Mouse (Mus musculus) brain, embryonic 14.5 days (tissue): Measurements from ENCODE around the gene Gapdh. TPM values are rescaled to one million over a fixed set of nuclear protein-coding genes. Genes with fewer than 3 reads are reported as not detected.
"Not testable (repeated sequence)": the region's sequence is repeated elsewhere in the genome, so short reads cannot be mapped to it uniquely, and the experiment has no call there.

Source experiments
- DNase-seq: peaks from one replicate; pipeline ENCODE4 v3.0.0-alpha.2; 2011; ENCODE audit warnings: low read depth
- CTCF ChIP-seq: fragments of 200-500 bp; IDR thresholded peaks from 2 replicates; pipeline ENCODE4 v1.5.1; 2012; ENCODE audit warnings: inconsistent platforms, mild to moderate bottlenecking, moderate library complexity, borderline replicate concordance; ENCODE audit not compliant: insufficient read depth, insufficient read length; ENCODE audit errors: extremely low read depth
- POLR2A ChIP-seq: fragments of 200-500 bp; IDR thresholded peaks from 2 replicates; pipeline ENCODE4 v1.6.1; 2012; ENCODE audit warnings: mild to moderate bottlenecking, inconsistent platforms, borderline replicate concordance; ENCODE audit not compliant: poor library complexity, insufficient read depth, insufficient read length, severe bottlenecking; ENCODE audit errors: extremely low read depth
- polyA plus RNA-seq: library from polyadenylated mRNA; depleted of rRNA; stranded (reverse); fragments of >200 nt; gene quantifications from 2 replicates; pipeline ENCODE4 v1.2.3, GENCODE M21; 2012

Gene Gapdh
- polyA plus RNA-seq, 1 experiment = 2,343 TPM

DNA sequence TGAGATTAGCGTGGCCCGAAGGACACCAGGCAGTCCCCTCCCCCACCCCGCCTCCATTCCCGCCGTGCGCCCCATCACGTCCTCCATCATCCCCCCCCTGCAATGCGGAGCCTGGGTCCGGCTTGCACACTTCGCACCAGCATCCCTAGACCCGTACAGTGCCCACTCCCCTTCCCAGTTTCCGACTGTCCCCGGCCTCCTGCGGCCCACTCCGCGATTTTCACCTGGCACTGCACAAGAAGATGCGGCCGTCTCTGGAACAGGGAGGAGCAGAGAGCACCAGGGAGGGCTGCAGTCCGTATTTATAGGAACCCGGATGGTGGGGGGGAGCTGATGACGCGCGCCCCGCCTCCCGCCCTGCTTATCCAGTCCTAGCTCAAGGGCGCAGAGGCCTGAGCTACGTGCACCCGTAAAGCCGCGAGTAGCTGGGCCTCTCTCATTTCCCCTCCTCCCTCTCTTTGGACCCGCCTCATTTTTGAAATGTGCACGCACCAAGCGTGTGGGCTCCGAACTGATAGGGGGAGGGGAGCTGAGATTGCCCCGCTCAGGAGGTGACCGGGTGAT, 857 bp downstream of the Gapdh start:
- peak; percentile 99 for DNase-seq
- no peak for TF ChIP-seq CTCF
- TF ChIP-seq POLR2A = peak; percentile 92; the same call in 1 of the 2 replicates

DNA sequence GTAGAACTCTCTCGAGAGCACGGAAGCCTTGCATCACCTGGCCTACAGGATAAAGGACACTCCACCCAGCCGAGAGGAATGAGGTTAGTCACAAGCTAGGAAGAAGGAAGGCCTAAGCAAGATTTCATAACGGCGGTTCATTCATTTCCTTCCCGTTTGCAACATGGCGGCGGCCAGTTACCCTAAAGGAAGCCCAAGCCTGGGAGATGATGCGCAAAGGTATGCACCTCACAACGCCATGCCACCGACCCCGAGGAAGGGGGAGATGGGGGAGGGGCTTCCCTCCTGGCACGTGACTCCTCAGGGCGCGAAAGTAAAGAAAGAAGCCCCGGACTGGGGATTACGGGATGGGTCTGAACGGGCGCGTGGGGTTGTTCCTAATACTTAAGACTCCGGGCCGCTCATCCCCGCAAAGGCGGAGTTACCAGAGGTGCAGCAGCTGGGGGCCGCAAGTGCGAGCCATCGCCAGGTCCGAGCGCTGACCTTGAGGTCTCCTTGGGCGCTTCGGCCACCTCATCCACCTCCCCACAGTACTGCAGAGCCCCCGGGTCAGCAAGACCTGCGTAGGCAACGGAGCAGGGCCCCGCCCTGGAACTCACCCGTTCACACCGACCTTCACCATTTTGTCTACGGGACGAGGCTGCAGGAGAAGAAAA, 1.5 kb downstream of the Gapdh start:
- TF ChIP-seq POLR2A = no peak; the same call in 1 of the 2 replicates
- no peak for TF ChIP-seq CTCF
- peak; percentile 87 for DNase-seq

DNA sequence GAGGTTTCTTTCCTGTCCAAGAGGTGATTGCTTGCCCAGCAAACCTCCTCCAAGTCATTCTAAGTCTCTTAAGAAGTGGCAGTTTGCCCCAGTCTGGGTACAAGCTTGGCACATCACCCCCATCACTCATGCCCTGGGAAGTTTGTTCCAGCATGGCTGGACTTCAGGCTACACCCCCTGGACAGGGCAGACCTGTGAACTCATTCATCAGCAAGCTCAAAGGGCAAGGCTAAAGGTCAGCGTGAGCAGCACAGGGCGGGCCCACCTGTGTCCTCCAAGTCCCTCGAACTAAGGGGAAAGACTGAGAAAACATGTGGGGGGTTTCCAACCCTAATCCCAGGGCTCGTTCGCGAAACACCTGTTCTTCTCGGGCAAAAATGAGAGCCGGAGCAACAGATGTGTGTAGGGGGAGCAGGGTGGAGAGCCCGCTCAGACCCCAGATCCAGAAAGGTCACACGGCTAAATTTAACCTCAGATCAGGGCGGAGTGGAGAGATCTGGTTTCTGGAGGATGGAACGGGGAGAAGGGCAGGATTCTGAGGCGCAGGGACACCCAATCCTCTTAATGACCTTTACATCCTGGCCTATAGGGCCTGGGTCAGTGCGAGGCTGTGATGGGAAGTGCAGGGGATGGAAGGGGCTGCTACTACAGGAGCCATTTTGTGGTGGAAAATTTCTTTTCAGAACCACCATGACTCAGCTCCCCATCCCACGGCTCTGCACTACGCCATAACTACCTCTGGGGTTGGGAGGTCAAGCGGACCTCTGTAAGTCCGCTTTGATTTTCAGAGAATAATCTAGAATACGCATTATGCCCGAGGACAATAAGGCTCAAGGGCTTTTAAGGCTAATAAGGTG, 2.2 kb downstream of the Gapdh start:
- DNase-seq = peak; percentile 50
- TF ChIP-seq POLR2A = no peak
- TF ChIP-seq CTCF = no peak

DNA sequence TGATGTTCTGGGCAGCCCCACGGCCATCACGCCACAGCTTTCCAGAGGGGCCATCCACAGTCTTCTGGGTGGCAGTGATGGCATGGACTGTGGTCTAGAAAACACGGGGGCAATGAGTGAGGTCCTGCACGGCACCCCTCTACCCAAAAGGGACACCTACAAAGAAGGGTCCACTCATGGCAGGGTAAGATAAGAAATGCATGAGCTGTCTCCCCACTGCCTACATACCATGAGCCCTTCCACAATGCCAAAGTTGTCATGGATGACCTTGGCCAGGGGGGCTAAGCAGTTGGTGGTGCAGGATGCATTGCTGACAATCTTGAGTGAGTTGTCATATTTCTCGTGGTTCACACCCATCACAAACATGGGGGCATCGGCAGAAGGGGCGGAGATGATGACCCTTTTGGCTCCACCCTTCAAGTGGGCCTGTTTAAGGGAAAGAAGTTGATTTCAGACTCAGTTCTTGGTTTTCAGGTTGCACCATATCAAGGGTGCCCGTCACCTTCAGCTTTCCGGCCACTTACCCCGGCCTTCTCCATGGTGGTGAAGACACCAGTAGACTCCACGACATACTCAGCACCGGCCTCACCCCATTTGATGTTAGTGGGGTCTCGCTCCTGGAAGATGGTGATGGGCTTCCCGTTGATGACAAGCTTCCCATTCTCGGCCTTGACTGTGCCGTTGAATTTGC, 3.5 kb downstream of the Gapdh start:
- not testable (repeated sequence) for DNase-seq

DNA sequence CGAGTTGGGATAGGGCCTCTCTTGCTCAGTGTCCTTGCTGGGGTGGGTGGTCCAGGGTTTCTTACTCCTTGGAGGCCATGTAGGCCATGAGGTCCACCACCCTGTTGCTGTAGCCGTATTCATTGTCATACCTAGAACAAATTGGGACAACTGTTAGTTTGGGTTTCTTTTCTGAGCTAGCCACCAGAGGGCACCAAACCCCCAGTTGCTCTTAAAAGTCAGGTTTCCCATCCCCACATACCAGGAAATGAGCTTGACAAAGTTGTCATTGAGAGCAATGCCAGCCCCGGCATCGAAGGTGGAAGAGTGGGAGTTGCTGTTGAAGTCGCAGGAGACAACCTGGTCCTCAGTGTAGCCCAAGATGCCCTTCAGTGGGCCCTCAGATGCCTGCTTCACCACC, 4.3 kb downstream of the Gapdh start:
- peak; percentile 61; the same call in 1 of the 2 replicates for TF ChIP-seq CTCF
- peak; percentile 82 for DNase-seq

DNA sequence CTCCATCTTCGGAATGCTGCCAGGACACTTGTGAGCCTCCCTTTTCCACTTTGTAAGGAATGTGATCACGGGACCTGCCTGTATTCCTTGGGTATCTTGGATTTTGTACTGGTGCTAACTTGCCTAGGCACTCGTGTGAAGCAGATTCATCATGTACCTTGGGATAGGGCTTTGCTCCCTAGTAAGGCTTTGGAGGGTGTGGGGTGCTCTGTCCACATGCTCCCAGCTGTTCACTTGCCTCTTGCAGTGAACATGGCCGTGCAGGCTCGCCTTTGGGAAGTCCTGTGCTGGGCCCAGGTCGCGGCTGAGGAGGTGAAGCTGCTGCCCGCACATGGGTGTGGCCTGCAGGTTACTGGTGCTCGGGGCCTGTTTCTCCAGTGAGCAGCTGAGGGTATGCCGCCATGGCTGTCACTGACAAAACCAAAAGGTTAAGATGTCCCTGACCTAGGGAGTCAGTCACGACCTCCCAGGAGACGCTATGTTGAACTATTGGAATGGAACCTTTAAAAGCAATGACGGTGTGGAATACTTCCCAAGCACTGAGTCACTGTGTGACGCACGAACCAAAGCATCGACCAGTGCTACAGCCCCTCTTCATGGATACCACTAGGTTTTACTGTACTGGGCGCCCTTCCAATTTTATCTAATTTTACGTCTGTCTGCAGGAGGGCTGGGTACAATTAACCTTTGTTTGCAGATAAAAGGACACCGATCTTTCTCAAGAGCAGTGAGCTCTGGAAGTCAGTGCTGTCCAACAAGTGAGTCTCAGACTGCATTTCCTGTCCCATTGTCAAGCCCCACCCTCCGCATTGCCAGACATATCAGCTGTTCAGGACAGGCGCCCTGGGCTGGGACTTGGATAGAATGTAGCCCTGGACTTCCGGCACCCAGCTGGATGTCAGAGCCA, 5.2 kb downstream of the Gapdh start:
- TF ChIP-seq POLR2A (0 out of 2 replicates have a peak, but pooled peaks have one; percentile 5), CTCF (no peak)
- DNase-seq = peak; percentile 42

DNA sequence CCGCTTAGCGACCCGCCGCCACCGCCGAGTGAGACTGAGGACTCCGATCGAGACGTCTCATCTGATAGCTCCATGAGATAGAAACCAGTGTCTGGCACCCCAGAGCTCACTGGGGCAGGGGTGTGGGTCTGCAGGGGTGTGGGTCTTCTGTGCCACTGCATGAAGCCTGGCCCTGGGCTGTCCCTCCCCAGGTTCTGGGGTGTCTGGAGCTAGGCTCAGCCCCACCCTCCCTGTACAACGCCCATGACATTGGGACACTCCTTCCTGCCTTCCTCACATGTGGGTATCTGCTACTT, 5.8 kb downstream of the Gapdh start:
- DNase-seq = no peak
- no peak for TF ChIP-seq POLR2A
- no peak for TF ChIP-seq CTCF

DNA sequence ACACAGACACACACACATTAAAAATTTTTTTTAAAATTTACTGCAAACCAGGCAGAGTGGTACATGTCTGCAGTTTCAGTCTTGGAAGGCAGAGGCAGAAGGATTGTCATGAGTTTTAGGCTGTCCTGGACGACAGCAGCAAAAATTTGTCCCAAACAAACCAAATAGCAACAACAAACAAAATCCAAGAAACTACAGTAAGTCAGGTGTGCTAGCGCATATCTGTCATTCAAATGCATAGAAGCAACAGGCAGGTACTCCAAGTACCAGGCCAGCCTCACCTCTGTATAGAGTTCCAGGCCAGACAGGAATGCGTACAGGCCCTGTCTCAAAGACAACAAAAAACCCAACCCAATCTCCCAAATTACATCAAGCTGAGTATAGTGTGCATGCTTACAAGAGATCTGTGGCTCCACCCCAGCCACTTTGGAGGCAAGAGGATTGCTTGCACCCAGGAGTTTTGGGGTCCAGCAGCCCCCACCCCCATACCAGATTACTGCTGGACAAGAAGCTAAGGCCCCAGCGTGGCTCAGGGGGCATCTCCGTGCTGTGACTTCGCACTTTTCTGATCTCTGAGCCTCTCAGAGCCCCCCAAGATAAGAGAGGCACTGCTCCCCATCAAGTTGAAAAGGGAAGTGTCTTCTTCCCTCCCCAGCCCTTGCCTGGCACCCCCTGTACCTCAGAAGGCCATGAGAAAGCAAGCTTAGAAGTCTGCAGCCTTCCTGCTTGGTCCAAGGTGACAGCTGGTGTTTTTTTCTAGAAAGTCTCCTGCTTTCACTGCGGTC, 6.3 kb downstream of the Gapdh start:
- no peak for DNase-seq
- TF ChIP-seq CTCF (no peak), POLR2A (no peak)

DNA sequence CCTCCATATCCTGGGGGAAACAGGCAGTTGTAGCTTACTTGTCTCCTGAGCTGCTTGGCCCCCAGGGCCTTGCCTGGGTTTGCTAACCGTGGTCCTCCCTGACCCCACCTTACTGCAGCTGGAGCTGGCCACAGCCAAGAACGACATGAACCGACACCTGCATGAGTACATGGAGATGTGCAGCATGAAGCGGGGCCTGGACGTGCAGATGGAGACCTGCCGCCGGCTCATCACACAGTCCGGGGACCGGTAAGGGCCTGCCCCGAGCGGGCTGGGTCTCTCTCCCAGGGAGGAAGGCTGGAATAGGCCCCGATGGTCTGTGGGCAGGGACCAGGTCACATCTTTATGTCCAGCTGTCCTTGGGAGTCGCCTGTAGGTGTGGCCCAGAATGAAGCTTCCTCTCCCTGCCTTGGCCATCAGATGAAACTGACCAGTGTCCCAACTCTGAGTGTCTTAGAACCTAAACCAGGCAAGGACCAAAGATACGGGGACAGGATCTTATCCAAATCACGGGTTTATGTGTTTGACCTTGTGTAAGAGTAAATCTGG, 7.2 kb downstream of the Gapdh start:
- no peak for DNase-seq
- no peak for TF ChIP-seq CTCF
- no peak for TF ChIP-seq POLR2A
